Mouse (Mus musculus) limb, embryonic 14.5 days (tissue): ENCODE measurements around the gene Zbed4. TPM values are rescaled to one million over a fixed set of nuclear protein-coding genes. Genes with fewer than 3 reads are reported as not detected.
"Not testable (repeated sequence)": the region's sequence is repeated elsewhere in the genome, so short reads cannot be mapped to it uniquely, and the experiment has no call there.

ENCODE experiments used
- ATAC-seq: fragments of 200-750 bp; cut with Nextera tagmentation; 2 replicates; pipeline ENCODE4 v1.8.0; 2017; ENCODE audit warnings: low read depth, moderate number of reproducible peaks, moderate TSS enrichment; ENCODE audit not compliant: low FRiP score
- DNase-seq: peaks from one replicate; pipeline ENCODE4 v3.0.0-alpha.2; 2015; ENCODE audit warnings: low spot score
- H3K27ac ChIP-seq: fragments of 300-500 bp; sonication (generic); replicated peaks from 2 replicates; pipeline ENCODE4 v1.5.1; 2014; ENCODE audit warnings: low read depth, mild to moderate bottlenecking, low read length, moderate library complexity, mixed read lengths
- H3K27me3 ChIP-seq: fragments of 300-500 bp; sonication (generic); 2 replicates; pipeline ENCODE4 v1.6.1; 2014; ENCODE audit warnings: low read length, mixed read lengths; ENCODE audit not compliant: control insufficient read depth, insufficient read depth
- H3K36me3 ChIP-seq: fragments of 300-500 bp; sonication (generic); 2 replicates; pipeline ENCODE4 v1.6.1; 2014; ENCODE audit warnings: mild to moderate bottlenecking, low read length, moderate library complexity, mixed read lengths; ENCODE audit not compliant: control insufficient read depth, insufficient read depth
- H3K4me1 ChIP-seq: fragments of 300-500 bp; sonication (generic); 2 replicates; pipeline ENCODE4 v1.6.1; 2014; ENCODE audit warnings: antibody characterized with exemption, low read length, mixed read lengths; ENCODE audit not compliant: control insufficient read depth, insufficient read depth
- H3K4me2 ChIP-seq: fragments of 300-500 bp; sonication (generic); replicated peaks from 2 replicates; pipeline ENCODE4 v1.6.1; 2014; ENCODE audit warnings: low read depth, mild to moderate bottlenecking, low read length, moderate library complexity; ENCODE audit not compliant: severe bottlenecking
- H3K4me3 ChIP-seq: fragments of 300-500 bp; sonication (generic); replicated peaks from 2 replicates; pipeline ENCODE4 v1.5.1; 2014; ENCODE audit warnings: low read length
- H3K9ac ChIP-seq: fragments of 300-500 bp; sonication (generic); 2 replicates; pipeline ENCODE4 v1.6.1; 2014; ENCODE audit warnings: mild to moderate bottlenecking, low read depth, low read length, moderate library complexity; ENCODE audit not compliant: severe bottlenecking
- H3K9me3 ChIP-seq: fragments of 300-500 bp; sonication (generic); 2 replicates; pipeline ENCODE4 v1.6.1; 2016; ENCODE audit warnings: low read length; ENCODE audit not compliant: control insufficient read depth
- POLR2A ChIP-seq: fragments of 200-500 bp; IDR thresholded peaks from 2 replicates; pipeline ENCODE4 v1.8.0; 2012; ENCODE audit warnings: inconsistent platforms, mild to moderate bottlenecking, moderate library complexity, borderline replicate concordance; ENCODE audit not compliant: insufficient read depth, insufficient read length; ENCODE audit errors: extremely low read depth
- WGBS: fragments of 180-500 bp; shearing (Covaris S2); extraction: QIAGEN DNeasy Blood & Tissue Kit; methylation state at CpG from one replicate; pipeline ENCODE4 v1.1.7; 2014; 5-methylcytosine and 5-hydroxymethylcytosine counted together
- polyA plus RNA-seq, 2 experiments: library from polyadenylated mRNA; depleted of rRNA in 1 of 2; stranded (reverse) in 1 of 2; unstranded in 1 of 2; fragments of >200 nt; fragmentation: Nextera tagmentation in 1 of 2; extraction: Ambion mirVana in 1 of 2; gene quantifications; 2 replicates each; pipeline versions ENCODE4 v1.2.1 to v1.2.3; 2012 to 2014

Zbed4 gene
- polyA plus RNA-seq, 2 experiments: 12.4 to 14.9 TPM

DNA sequence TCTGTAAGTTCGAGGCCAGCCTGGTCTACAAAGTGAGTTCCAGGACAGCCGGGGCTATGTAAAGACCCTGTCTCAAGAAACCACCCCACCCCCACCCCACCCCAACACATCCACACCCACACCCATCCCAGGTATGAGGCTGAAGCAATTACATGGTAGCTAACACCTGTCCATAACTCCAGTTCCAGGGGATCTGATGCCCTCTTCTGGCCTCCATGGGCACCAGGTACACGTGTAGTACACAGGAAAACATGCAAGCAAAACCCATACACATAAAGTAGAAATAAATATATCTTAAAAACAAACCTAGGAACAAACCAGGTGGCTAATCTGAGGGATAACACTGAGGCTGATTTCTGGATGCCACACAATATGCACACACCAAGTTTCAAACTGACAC lies 61.8 kb downstream of the Zbed4 start:
- no peaks in the 10 kb centered on the region for H3K4me1 ChIP-seq
- H3K27me3 ChIP-seq: no peaks in the 10 kb centered on the region
- H3K9ac ChIP-seq: no peak overlapping the region
- peaks cover 41% of the 10 kb centered on the region for H3K36me3 ChIP-seq
- ATAC-seq (no peak), DNase-seq (no peak)
- no peak overlapping the region for H3K4me3 ChIP-seq
- H3K4me2 ChIP-seq: no peak overlapping the region
- TF ChIP-seq POLR2A: no peak
- WGBS: 90% methylated on average over 3 of the region's 3 CpGs
- no peak overlapping the region for H3K27ac ChIP-seq
- no peaks in the 10 kb centered on the region for H3K9me3 ChIP-seq

DNA sequence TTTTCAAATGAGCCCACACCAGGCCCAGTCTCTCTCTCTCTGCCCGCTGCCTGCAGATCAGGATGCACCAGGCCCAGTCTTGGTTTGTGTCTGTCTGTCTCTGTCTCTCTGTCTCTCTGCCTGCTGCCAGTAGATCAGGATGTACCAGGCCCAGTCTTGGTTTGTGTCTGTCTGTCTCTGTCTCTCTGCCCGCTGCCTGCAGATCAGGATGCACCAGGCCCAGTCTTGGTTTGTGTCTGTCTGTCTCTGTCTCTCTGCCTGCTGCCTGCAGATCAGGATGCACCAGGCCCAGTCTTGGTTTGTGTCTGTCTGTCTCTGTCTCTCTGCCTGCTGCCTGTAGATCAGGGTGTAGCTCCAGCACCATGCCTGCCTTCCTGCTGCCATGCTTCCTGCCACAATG lies 62.4 kb downstream of the Zbed4 start:
- H3K27ac ChIP-seq, H3K4me3 ChIP-seq, H3K9me3 ChIP-seq, ATAC-seq, H3K4me1 ChIP-seq, H3K9ac ChIP-seq, H3K27me3 ChIP-seq, H3K4me2 ChIP-seq, DNase-seq: not testable (repeated sequence)
- peaks cover 41% of the 10 kb centered on the region for H3K36me3 ChIP-seq
- WGBS: 83% methylated on average over 2 of the region's 2 CpGs

DNA sequence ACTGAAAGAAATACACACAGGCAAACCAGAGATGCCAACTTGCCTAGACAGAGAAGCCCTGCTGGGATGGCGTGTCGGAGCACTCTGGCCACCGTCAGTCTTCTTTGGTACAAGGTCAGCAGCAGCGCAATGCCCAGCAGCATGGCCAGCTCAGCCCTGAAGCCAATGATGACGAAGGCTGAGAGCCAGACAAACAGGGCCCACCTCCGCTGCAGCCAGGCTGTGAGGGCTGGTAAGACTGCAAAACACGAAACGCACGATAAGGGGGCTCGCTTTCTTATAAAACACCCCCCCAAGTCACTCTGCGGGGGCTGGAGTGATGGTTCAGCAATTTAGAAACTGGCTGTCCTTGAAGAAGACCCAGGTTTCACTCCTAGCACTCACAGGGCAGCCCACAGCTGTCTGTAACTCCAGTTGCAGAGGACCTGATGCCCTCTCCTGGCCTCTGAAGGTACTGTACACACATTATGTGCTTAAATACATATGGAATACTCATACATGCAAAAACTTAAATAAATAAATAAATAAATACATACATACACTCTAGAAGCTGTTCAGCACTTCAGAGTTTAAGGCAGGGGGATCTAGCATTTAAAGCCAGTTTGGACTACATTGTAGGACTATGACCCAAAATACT lies 63.1 kb downstream of the Zbed4 start:
- no peak overlapping the region for H3K9ac ChIP-seq
- 0 out of 2 replicates have a peak, but pooled peaks cover 4% of the 10 kb centered on the region for H3K4me1 ChIP-seq
- ATAC-seq (no peak), DNase-seq (no peak)
- H3K4me3 ChIP-seq: no peak overlapping the region
- no peaks in the 10 kb centered on the region for H3K9me3 ChIP-seq
- TF ChIP-seq POLR2A: no peak
- peaks cover 41% of the 10 kb centered on the region for H3K36me3 ChIP-seq
- H3K27me3 ChIP-seq: no peaks in the 10 kb centered on the region
- no peak overlapping the region for H3K4me2 ChIP-seq
- WGBS: 94% methylated on average over 11 of the region's 11 CpGs
- no peak overlapping the region for H3K27ac ChIP-seq

DNA sequence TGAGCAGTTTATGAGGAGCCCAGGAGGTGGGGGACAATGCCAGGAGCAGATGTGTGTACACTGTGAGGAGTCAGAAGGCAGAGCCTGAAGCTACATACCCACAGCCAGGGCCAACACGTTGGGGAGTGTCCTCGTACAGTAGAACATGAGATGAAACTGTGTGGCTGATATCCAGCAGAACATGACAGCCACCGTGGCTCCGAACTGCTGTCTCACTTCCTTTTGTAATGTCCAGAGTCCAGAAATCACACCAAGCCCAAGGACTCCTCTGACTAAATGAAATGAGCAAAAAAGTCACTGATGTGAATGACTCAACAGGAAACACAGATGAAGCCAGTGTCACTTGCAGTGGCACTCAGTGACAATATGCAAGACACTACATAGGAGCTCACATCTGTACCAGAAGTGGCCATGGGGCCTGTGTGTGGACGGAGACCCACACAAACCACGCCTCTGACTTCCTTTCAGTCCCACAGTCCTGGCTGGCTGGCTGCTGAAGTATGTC lies 63.8 kb downstream of the Zbed4 start:
- DNase-seq (no peak), ATAC-seq (no peak)
- no peaks in the 10 kb centered on the region for H3K9me3 ChIP-seq
- H3K4me3 ChIP-seq: no peak overlapping the region
- no peak overlapping the region for H3K9ac ChIP-seq
- H3K27ac ChIP-seq: no peak overlapping the region
- peaks cover 41% of the 10 kb centered on the region for H3K36me3 ChIP-seq
- TF ChIP-seq POLR2A: no peak
- peaks cover 7% of the 10 kb centered on the region for H3K4me1 ChIP-seq
- 92% methylated on average over 6 of the region's 6 CpGs for WGBS
- no peaks in the 10 kb centered on the region for H3K27me3 ChIP-seq
- no peak overlapping the region for H3K4me2 ChIP-seq

DNA sequence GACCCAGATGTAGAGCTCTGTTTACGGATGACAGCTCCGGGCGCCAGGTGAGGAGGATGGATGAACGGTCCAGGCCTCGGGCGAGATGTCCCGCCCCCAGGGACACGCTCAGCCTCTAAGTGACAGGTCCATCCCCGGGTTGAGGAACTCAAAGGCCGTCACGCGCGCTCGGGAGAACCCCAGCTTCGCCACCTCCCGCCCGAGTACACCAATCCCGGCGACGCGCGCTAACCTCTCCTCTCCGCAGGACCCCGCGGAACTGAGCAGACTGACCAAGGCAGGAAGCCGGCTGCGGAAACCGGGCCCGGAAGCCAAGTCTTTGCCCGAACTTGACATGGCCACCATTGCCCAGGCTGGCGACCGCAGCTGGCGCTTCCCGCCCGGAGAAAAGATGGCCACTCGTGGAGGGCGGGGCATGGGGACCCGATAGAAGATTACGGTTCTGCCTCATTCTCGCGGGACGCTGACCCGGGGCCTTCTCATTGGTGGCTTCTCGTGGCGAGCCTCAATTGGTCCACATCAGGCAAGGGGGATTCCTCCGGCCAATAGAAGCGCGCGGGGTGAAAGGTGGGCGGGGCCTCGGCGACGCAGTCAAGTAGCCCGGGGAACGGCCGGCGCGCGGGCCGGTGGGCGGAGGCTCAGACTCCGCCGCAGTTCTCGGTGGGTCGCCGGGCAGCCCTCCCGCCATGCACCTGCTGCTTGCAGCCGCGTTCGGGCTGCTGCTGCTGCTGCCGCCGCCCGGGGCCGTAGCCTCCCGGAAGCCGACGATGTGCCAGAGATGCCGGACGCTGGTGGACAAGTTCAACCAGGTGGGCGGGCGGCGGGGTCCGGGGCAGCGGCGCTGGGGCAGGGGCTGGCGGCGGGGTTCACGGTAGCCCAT lies 67.8 kb downstream of the Zbed4 start, which contains the start of the genes Alg12 and Creld2:
TSS of gene Alg12 (minus strand) at position 293 of the 880 bp plus-strand sequence.
TSS of gene Creld2 (plus strand) at position 621 of the 880 bp plus-strand sequence.
- no peaks in the 10 kb centered on the region for H3K9me3 ChIP-seq
- DNase-seq: peak; percentile 100
- peak; percentile 85; the same call in 1 of the 2 replicates for TF ChIP-seq POLR2A
- H3K27me3 ChIP-seq: no peaks in the 10 kb centered on the region
- ATAC-seq: peak; percentile 99
- peak within 1 kb of the TSS; percentile 63 for H3K27ac ChIP-seq
- 2% methylated on average over 75 of the region's 88 CpGs for WGBS
- peak within 1 kb of the TSS; percentile 81 for H3K9ac ChIP-seq
- H3K4me1 ChIP-seq: peaks cover 11% of the 10 kb centered on the region
- H3K36me3 ChIP-seq: peaks cover 46% of the 10 kb centered on the region
- peak within 1 kb of the TSS; percentile 81 for H3K4me2 ChIP-seq
- peak within 1 kb of the TSS; percentile 90 for H3K4me3 ChIP-seq
